Mouse (Mus musculus): ENCODE data around the gene Bace2.

Gene Bace2

GRCm38 (mm10) chr16:97474671-97475070 lies 118.1 kb downstream of the Bace2 start:
- DNase-seq: no peak

- no peak for DNase-seq
These were observed 119.0 kb downstream of the Bace2 start for GRCm38 (mm10) chr16:97475581-97475980.

GRCm38 (mm10) chr16:97476524-97476923 lies 120.0 kb downstream of the Bace2 start:
- DNase-seq: no peak

GRCm38 (mm10) chr16:97478655-97479054 lies 122.1 kb downstream of the Bace2 start:
- DNase-seq: no peak

GRCm38 (mm10) chr16:97492369-97492768 lies 135.8 kb downstream of the Bace2 start:
- no peak for DNase-seq

All from kidney, adult 9 months (tissue).